Mouse (Mus musculus) megakaryocyte progenitor cell, adult 5-6 weeks (primary cell): ENCODE results near the gene Cmtm5. TPM values are rescaled to one million over a fixed set of nuclear protein-coding genes. Genes with fewer than 3 reads are reported as not detected.

Experiments used
- ATAC-seq: replicated peaks from 2 replicates; pipeline ENCODE4 v1.8.0; 2016; ENCODE audit warnings: mild to moderate bottlenecking, moderate TSS enrichment, inconsistent platforms; ENCODE audit not compliant: poor library complexity
- total RNA-seq, 2 experiments: library from RNA; stranded (forward) in 1 of 2; stranded (reverse) in 1 of 2; fragments of 157-497, 149-512 nt in 1 of 2; fragments of 200-1000 nt in 1 of 2; gene quantifications; 2 replicates each; pipeline versions ENCODE4 v1.2.3 to v1.2.4; 2015 to 2017

Gene Cmtm5
- not detected in 2 replicates for total RNA-seq (2015)
- total RNA-seq (2017): not detected in 2 replicates

GRCm38 (mm10) chr14:54935904-54936830, at the start of gene Cmtm5:
Gene Cmtm5 (plus strand): TSS chr14:54936261.
- ATAC-seq: no peak

GRCm38 (mm10) chr14:54892200-54892599, 43.9 kb upstream of the Cmtm5 start, which contains the start of gene Pabpn1:
Gene Pabpn1 (plus strand): TSS chr14:54892500.
- no peak for ATAC-seq

DNA sequence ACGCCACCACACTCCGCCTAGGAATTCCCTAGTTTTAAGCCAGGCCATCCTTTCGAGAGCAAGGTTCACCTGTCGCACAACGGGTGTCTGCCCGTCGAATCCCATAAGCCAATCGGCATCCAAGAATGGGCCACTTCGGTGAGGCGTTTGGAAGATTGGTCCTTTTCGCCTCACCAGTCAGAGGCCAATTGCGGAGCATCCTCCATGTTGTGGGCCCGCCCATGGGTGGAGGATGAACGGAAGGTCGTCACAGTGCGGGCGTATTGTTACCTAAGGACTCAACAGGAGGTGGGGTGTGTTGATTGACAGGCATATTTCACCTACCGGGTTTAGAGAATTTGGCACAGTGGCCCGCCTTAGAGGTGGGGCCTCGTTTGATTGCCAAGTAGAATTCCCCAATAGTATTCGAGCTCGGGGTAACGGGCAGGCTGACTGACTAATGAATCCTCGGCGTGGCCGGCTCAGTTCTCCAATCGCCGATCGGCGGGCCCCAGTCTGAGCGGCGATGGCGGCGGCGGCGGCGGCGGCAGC, 42.3 kb upstream of the Cmtm5 start:
- peak; percentile 97 for ATAC-seq

GRCm38 (mm10) chr14:54894296-54895151, 41.5 kb upstream of the Cmtm5 start:
- peak; percentile 20 for ATAC-seq

DNA sequence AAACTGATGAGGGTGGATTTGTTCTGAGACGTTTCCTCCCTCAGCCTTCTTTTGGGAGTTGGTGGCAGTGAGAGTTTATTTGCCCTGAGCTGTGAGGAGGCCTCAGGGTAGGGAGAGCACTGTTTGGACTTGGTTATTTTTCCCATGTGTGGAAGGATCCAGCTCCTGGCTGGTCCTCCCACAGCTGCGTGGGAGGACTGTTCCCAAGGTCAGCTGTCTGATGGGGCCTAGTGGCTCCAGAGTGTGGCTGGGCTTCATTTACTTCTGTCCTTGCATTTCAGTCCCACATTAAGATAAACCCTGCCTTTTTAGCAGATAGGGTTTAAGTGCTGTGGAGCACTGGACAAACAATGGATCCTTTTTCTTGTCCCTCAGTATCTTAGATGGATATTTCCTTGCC, 38.6 kb upstream of the Cmtm5 start:
- no peak for ATAC-seq

DNA sequence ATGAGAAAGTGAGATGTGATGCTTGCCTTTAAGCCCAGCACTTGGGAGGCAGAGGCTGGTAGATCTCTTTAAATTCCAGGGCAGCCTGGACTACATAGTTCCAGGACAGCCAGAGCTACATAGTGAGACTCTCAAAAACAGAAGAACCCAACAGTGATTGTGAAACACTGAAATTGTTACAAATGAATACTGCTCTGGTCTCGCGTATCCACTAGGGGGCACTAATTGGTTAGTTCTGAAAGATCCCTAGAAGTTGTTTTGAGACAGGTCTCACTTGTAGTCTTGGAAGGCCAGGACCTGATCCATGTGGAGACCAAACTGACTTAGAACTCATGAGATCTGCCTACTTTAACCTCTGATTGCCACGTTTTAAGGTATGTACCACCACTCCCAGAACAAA, 35.7 kb upstream of the Cmtm5 start:
- peak; percentile 88 for ATAC-seq

GRCm38 (mm10) chr14:54903641-54904040, 32.4 kb upstream of the Cmtm5 start:
- ATAC-seq: no peak

DNA sequence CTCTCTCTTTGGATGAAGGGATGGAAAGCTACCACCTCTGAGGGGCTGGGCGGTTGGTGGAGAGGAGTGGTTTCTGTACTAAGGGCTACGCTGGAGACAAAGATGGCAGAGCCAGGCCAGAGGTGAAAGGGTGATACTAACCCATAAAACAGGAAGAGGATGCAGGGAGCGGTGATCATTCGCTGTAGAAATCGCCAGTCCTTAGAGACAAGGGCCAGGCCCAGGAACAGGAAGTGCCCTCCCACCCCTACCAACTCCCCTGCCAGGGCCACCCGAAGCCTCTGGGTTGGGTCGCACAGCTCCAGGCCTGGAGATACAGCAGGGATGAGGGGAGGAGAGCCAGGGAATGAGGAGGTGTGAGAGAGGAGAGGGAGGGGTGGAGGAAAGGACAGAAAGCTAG, 27.4 kb upstream of the Cmtm5 start:
- peak; percentile 42; the same call in 1 of the 2 replicates for ATAC-seq

- no peak for ATAC-seq
Measured at GRCm38 (mm10) chr14:54912109-54912850, 23.8 kb upstream of the Cmtm5 start.

GRCm38 (mm10) chr14:54912886-54913285, 23.2 kb upstream of the Cmtm5 start, which contains the start of gene Slc22a17:
Gene Slc22a17 (minus strand): TSS chr14:54913132.
- ATAC-seq: peak; percentile 70

GRCm38 (mm10) chr14:54913343-54913742, 22.7 kb upstream of the Cmtm5 start:
- ATAC-seq: no peak

GRCm38 (mm10) chr14:54920076-54920685, 15.9 kb upstream of the Cmtm5 start:
- ATAC-seq: no peak

DNA sequence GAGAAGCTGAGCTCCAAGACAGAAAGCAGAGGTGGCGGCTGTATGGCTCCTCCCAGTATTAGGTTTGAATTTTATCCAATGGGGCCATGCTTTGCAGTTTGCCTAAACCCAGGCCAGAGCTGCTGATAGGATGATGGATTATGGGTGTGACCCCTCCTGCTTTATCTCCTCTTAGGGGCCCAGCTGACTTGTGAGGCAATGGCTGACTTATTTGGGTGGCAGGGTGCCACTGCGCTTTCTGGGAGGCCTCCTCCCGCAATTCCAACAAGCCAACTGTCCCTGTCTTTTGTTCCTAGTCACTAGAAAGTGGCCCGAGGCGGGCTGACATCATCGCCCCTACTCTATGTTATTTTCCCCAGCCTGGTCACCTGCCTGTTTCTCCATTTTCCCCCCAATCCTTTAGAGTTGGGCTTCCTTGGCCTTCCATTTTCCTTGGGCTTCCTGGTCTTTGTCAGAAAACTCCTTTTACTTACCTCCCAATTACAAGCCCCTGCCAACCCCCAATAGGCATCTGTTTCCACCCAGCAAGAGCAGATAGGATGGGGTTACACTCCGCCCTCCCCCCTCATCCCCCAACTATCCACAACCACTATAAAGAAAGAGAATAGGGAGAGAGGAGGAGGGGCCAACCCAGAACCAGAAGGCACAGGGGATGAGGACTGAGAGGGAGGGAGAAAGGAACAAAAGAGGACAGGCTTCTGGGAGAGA, 11.3 kb upstream of the Cmtm5 start:
- peak; percentile 67 for ATAC-seq

DNA sequence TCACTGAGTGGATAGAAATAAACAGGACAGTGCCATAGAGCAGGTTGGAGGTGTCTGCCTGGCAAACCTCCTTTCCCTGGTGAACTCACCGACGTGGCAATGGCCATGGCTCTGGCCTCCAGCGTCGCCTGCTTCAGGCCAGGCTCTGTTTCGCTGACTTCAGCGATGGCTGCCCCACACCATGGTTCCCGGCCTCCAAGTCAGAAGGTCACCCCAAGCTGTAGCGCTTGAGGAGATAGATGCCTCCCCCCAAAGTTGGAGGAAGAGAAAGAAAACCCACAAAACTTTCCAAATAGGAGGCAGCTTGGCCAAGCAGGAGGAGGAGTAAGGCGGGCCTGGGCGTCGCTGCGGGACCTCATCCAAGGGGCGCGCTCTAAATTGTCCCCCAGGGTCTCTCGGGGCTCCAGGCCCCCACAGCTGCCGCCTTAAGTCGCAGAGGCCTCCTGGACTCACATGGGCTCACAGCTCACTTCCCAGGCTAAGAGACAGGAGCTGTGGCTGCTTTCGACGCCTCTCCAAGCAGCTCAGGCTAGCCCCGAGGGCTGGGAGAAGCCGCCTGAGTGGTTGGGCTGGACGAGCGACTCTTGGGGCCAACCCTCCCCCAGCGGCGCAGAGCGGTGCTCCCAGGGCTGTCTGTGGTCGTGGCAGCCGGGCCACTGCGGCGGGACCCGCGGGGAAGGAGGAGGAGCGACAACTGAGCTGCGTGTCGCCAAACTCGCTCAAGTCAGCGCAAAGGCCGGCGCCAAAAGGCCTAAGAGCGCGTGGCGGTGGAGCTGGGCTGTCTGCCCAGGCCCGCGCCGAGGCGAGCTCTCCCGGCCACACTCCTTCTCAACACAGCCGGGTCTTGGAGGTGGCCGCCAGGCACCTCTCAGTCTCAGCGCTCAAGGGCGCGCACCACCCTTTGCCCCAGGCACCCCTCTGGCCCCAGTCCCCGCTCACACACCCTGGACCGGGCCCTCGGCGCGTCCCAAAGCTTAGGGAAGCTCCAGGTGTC, 10.4 kb upstream of the Cmtm5 start, which contains the start of gene Efs:
Gene Efs (minus strand): TSS at position 778 of the 994 bp plus-strand sequence.
- ATAC-seq: peak; percentile 35

DNA sequence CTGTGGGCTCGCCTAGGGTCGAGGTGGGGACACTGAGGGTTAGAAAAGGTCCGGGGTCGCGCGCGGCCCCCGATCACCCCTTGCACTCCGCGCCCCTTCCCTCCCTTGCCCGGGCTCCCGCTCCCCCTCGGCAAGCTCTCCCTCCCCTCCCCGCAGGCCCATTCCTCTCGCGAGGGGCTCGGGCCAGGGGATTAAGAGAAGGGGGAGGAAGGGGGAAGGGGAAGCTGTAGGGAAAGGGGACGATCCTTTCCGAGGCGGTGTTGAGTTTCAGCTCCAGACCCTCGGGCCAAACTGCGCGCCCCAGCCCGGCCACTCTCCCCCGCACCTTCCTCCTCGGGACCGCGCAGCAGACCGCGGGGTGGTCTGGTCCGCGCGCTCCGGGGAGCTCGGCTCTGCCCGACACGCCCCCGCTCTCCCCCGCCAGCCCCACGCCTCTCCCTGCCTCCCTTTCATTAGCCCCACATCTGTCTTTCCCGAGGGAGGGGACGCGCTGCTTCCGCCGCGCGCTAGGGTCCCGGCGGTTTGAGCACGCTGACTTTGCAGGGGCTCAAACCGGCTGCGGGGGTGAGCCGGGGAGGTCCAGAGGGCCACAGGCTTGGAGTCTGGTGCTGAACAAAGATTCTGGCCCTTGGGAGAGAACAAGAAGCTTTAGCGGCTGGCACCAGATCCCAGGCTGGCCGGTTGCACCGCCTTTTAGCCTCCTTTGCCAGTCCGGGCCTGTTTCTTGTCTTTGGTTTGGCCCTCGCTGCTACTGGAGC, 9.5 kb upstream of the Cmtm5 start:
- ATAC-seq: no peak

DNA sequence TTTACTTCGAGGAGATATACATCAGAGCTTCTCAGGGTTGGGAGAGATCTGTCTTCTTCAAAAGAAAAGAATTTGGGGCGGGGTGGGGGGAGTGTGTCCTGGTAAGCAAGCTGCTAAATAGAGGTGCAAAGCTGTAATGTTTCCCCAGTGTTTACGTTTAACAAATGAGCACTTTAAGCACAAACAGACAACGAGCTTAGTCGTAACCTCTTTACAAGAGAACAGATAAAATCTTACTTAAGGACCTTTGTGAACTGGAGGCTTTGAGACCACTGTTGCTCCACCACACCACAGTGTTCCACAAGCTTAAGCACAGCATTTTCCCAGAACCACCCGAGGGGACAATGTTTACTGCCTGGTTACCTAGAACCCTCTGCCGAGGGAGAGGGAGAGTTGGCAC, 8.8 kb upstream of the Cmtm5 start:
- ATAC-seq: no peak

- ATAC-seq: no peak
Measured at GRCm38 (mm10) chr14:54929801-54930200, 6.3 kb upstream of the Cmtm5 start.
